Mouse (Mus musculus) bone marrow, adult 2 months (tissue): Measurements from ENCODE around the gene Efna1. TPM values are rescaled to one million over a fixed set of nuclear protein-coding genes. Genes with fewer than 3 reads are reported as not detected.

Experiments
- H3K27ac ChIP-seq: fragments of 200-500 bp; 2 replicates; pipeline ENCODE4 v1.5.1; 2012; ENCODE audit warnings: low read depth, mild to moderate bottlenecking, control low read depth, inconsistent platforms, low read length; ENCODE audit not compliant: control insufficient read depth, poor library complexity, insufficient read depth
- H3K4me1 ChIP-seq: fragments of 200-500 bp; 2 replicates; pipeline ENCODE4 v1.6.1; 2011; ENCODE audit warnings: low read length; ENCODE audit not compliant: control insufficient read depth, insufficient read depth
- H3K4me3 ChIP-seq: fragments of 200-500 bp; replicated peaks from 2 replicates; pipeline ENCODE3; 2011; ENCODE audit warnings: mild to moderate bottlenecking, low read depth, low read length, control low read depth; ENCODE audit not compliant: control insufficient read depth
- CTCF ChIP-seq: fragments of 200-500 bp; IDR thresholded peaks from 2 replicates; pipeline ENCODE4 v1.5.1; 2011; ENCODE audit warnings: low read length, control low read depth; ENCODE audit not compliant: control insufficient read depth, insufficient read depth
- POLR2A ChIP-seq: fragments of 200-500 bp; IDR thresholded peaks from 2 replicates; pipeline ENCODE4 v1.6.1; 2011; ENCODE audit warnings: low read depth, mild to moderate bottlenecking, control low read depth, low read length, borderline replicate concordance; ENCODE audit not compliant: control insufficient read depth
- WGBS: fragments of 180-500 bp; shearing (Covaris S2); methylation state at CpG from one replicate; pipeline ENCODE4 v1.1.7; 2018; 5-methylcytosine and 5-hydroxymethylcytosine counted together
- polyA plus RNA-seq: library from polyadenylated mRNA; stranded (reverse); fragments of >200 nt; gene quantifications from 2 replicates; pipeline ENCODE4 v1.2.4, GENCODE M21; 2011; ENCODE audit warnings: low replicate concordance; ENCODE audit not compliant: missing spikeins, insufficient read depth, insufficient read length

The Efna1 gene
- polyA plus RNA-seq, 1 experiment, result 2.0 TPM

- Histone ChIP-seq H3K4me1 (no peaks in the 10 kb centered on the region), H3K4me3 (no peak overlapping the region), H3K27ac (no peak overlapping the region)
- no peak for TF ChIP-seq POLR2A
- TF ChIP-seq CTCF, result no peak
- 82% methylated on average over 12 of the region's 12 CpGs for WGBS
Observed at GRCm38 (mm10) chr3:89225321-89225815, 55.6 kb downstream of the Efna1 start.

- Histone ChIP-seq H3K4me3 (no peak overlapping the region), H3K4me1 (no peaks in the 10 kb centered on the region), H3K27ac (no peak overlapping the region)
- WGBS, result 75% methylated on average over 11 of the region's 11 CpGs
- TF ChIP-seq CTCF, result no peak
- no peak for TF ChIP-seq POLR2A
Observed at GRCm38 (mm10) chr3:89224796-89225195, 56.1 kb downstream of the Efna1 start.

Other genes with a start within 250 kb of the Efna1 start
- gene Rusc1, start 187.8 kb downstream of the Efna1 start, polyA plus RNA-seq, result 14.5 and 17.1 TPM in 2 replicates
- not detected in 2 replicates for gene Gm43738, start 180.0 kb downstream of the Efna1 start, polyA plus RNA-seq
- 21.7 and 30.3 TPM in 2 replicates for gene Fdps, start 179.2 kb downstream of the Efna1 start, polyA plus RNA-seq
- 14.3 and 16.0 TPM in 2 replicates for gene Pklr, start 145.0 kb downstream of the Efna1 start, polyA plus RNA-seq
- gene Hcn3, start 120.9 kb downstream of the Efna1 start, polyA plus RNA-seq, result 1.6 TPM in 1 of 2 replicates, not detected in the other
- 43.3 and 90.9 TPM in 2 replicates for gene Clk2, start 116.3 kb downstream of the Efna1 start, polyA plus RNA-seq
- 25.7 and 54.2 TPM in 2 replicates for gene Scamp3, start 103.7 kb downstream of the Efna1 start, polyA plus RNA-seq
- 4.1 and 9.8 TPM in 2 replicates for gene Fam189b, start 98.0 kb downstream of the Efna1 start, polyA plus RNA-seq
- gene Gba, start 78.2 kb downstream of the Efna1 start, polyA plus RNA-seq, result 27.7 and 71.7 TPM in 2 replicates
- 2.9 TPM in 1 of 2 replicates, not detected in the other for gene Thbs3, start 66.0 kb downstream of the Efna1 start, polyA plus RNA-seq
- gene Mtx1, start 54.1 kb downstream of the Efna1 start, polyA plus RNA-seq, result 33.9 and 66.4 TPM in 2 replicates
- gene Muc1, start 52.1 kb downstream of the Efna1 start, polyA plus RNA-seq, result 0.67 TPM in 1 of 2 replicates, not detected in the other
- gene Krtcap2, start 35.2 kb downstream of the Efna1 start, polyA plus RNA-seq, result 47.8 and 69.5 TPM in 2 replicates
- gene Trim46, start 34.8 kb downstream of the Efna1 start, polyA plus RNA-seq, result 0.59 and 1.6 TPM in 2 replicates
- gene Dpm3, start 21.8 kb downstream of the Efna1 start, polyA plus RNA-seq, result 30.7 and 39.3 TPM in 2 replicates
- gene Slc50a1, start 10.6 kb downstream of the Efna1 start, polyA plus RNA-seq, result 64.0 and 83.0 TPM in 2 replicates
- gene Efna3, start 41.8 kb upstream of the Efna1 start, polyA plus RNA-seq, result 2.7 TPM in 1 of 2 replicates, not detected in the other
- not detected in 2 replicates for gene Efna4, start 56.9 kb upstream of the Efna1 start, polyA plus RNA-seq
- gene Adam15, start 68.9 kb upstream of the Efna1 start, polyA plus RNA-seq, result 112 and 187 TPM in 2 replicates
- 0.56 TPM in 1 of 2 replicates, not detected in the other for gene Dcst2, start 80.8 kb upstream of the Efna1 start, polyA plus RNA-seq
- gene Dcst1, start 84.1 kb upstream of the Efna1 start, polyA plus RNA-seq, result 1.3 TPM in 1 of 2 replicates, not detected in the other
- 20.8 and 40.2 TPM in 2 replicates for gene Zbtb7b, start 113.6 kb upstream of the Efna1 start, polyA plus RNA-seq
- 0.92 TPM in 1 of 2 replicates, not detected in the other for gene Lenep, start 121.7 kb upstream of the Efna1 start, polyA plus RNA-seq
- gene Flad1, start 130.7 kb upstream of the Efna1 start, polyA plus RNA-seq, result 9.7 and 17.6 TPM in 2 replicates
- gene Cks1b, start 137.2 kb upstream of the Efna1 start, polyA plus RNA-seq, result 126 and 145 TPM in 2 replicates
- gene Shc1, start 137.3 kb upstream of the Efna1 start, polyA plus RNA-seq, result 41.6 and 65.2 TPM in 2 replicates
- 29.7 and 45.4 TPM in 2 replicates for gene Pygo2, start 149.1 kb upstream of the Efna1 start, polyA plus RNA-seq
- 23.6 and 60.5 TPM in 2 replicates for gene Pbxip1, start 155.6 kb upstream of the Efna1 start, polyA plus RNA-seq
- gene Pmvk, start 173.4 kb upstream of the Efna1 start, polyA plus RNA-seq, result 25.4 and 33.4 TPM in 2 replicates
- not detected in 2 replicates for gene Kcnn3, start 239.0 kb upstream of the Efna1 start, polyA plus RNA-seq